7 mouse cellular contexts compared by ENCODE assay signal in the genomic region with DNA sequence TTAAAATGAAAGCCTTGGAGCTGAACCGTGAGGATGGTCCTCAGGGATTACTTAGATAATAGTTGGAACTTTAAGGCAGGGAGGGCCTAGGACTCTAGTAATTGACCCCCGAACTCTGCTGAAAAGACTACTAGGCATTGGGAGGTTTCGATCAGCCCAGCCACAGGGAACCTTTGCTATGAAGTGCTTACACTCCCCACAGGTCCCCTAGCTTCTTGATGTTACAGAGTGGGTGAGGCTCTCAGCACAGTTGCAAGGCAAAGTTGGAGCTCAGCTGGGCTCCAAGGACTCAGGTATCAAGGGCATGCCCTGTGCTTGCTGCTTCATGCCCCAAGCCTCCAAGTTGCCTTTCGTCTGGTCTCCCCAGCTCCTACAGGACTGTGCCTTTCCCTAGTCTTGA. TPM values are rescaled to one million over a fixed set of nuclear protein-coding genes. Genes with fewer than 3 reads are reported as not detected.
A peak's percentile ranks its signal among the peaks of the same experiment; 100 is the strongest.
DNase-seq lines count a peak whose midpoint lies in the region; ATAC-seq and TF ChIP-seq lines count a peak whose summit lies in the region.

No protein-coding gene starts in this region.

- H3K27me3 ChIP-seq in lung, postnatal 0 days (replicated peaks; ENCODE audit: insufficient read depth, low read length): no peaks in the 10 kb centered on the region
- peaks cover 12% of the 10 kb centered on the region for H3K27me3 ChIP-seq in limb, embryonic 12.5 days
- no peaks in the 10 kb centered on the region for H3K27me3 ChIP-seq in stomach, embryonic 14.5 days (ENCODE audit: control insufficient read depth, insufficient read depth, low read length)

- H3K9me3 ChIP-seq in lung, postnatal 0 days (ENCODE audit: low read length): no peaks in the 10 kb centered on the region
- no peaks in the 10 kb centered on the region for H3K9me3 ChIP-seq in limb, embryonic 12.5 days
- H3K9me3 ChIP-seq in stomach, embryonic 14.5 days (ENCODE audit: control insufficient read depth, low read depth, low read length): no peaks in the 10 kb centered on the region

- peak overlapping the region; percentile 89 for H3K4me2 ChIP-seq in lung, postnatal 0 days (replicated peaks; ENCODE audit: low read depth, low read length)
- peak overlapping the region; percentile 99 for H3K4me2 ChIP-seq in limb, embryonic 12.5 days
- peak overlapping the region; percentile 98 for H3K4me2 ChIP-seq in stomach, embryonic 14.5 days (replicated peaks; ENCODE audit: low read depth, low read length)

- no peaks in the 10 kb centered on the region for H3K36me3 ChIP-seq in lung, postnatal 0 days (ENCODE audit: insufficient read depth, low read length)
- no peaks in the 10 kb centered on the region; the same call in 1 of the 2 replicates for H3K36me3 ChIP-seq in limb, embryonic 12.5 days
- H3K36me3 ChIP-seq in stomach, embryonic 14.5 days (ENCODE audit: control insufficient read depth, insufficient read depth, low read length): no peaks in the 10 kb centered on the region

- no peak for TF ChIP-seq EP300 in lung, postnatal 0 days (IDR thresholded peaks at IDR 0.05)

- ATAC-seq in lung, postnatal 0 days: no peak
- no peak for ATAC-seq in limb, embryonic 12.5 days (ENCODE audit: insufficient number of reproducible peaks, insufficient read depth, low FRiP score, low TSS enrichment, low read depth)
- no peak for ATAC-seq in stomach, embryonic 14.5 days (ENCODE audit: insufficient number of reproducible peaks, insufficient read depth, low FRiP score, low read depth)
- no peak for ATAC-seq in megakaryocyte progenitor cell, adult 5-6 weeks (replicated peaks; ENCODE audit: poor library complexity)

- TF ChIP-seq POLR2A in embryonic fibroblast, embryonic 13.5 days (IDR thresholded peaks at IDR 0.05; ENCODE audit: low read depth, low read length): no peak

- no peak for DNase-seq in lung, postnatal 0 days (ENCODE audit: low spot score)
- DNase-seq in lung, postnatal 10 days: no peak
- DNase-seq in layer of hippocampus, adult 9-11 months: no peak

- 31% methylated on average over 4 of the region's 4 CpGs for WGBS in lung, postnatal 0 days
- WGBS in limb, embryonic 12.5 days: 48% methylated on average over 4 of the region's 4 CpGs
- 31% methylated on average over 4 of the region's 4 CpGs for WGBS in stomach, embryonic 14.5 days

- H3K9ac ChIP-seq in lung, postnatal 0 days (replicated peaks; ENCODE audit: low read depth): peak overlapping the region; percentile 96
- H3K9ac ChIP-seq in limb, embryonic 12.5 days (replicated peaks): peak overlapping the region; percentile 98
- peak overlapping the region; percentile 99 for H3K9ac ChIP-seq in stomach, embryonic 14.5 days (replicated peaks; ENCODE audit: low read depth, low read length)

- peak overlapping the region; percentile 85; the same call in 1 of the 2 replicates for H3K27ac ChIP-seq in lung, postnatal 0 days (ENCODE audit: low read length)
- no peak overlapping the region for H3K27ac ChIP-seq in embryonic fibroblast, embryonic 13.5 days (ENCODE audit: insufficient read depth, low read length)
- peak overlapping the region; percentile 88; the same call in 1 of the 2 replicates for H3K27ac ChIP-seq in limb, embryonic 12.5 days
- H3K27ac ChIP-seq in stomach, embryonic 14.5 days (ENCODE audit: low read length): no peak overlapping the region; the same call in 1 of the 2 replicates

- no peak for TF ChIP-seq CTCF in lung, postnatal 0 days (IDR thresholded peaks at IDR 0.05)
- no peak for TF ChIP-seq CTCF in embryonic fibroblast, embryonic 13.5 days (IDR thresholded peaks at IDR 0.05; ENCODE audit: borderline replicate concordance, insufficient read depth, low read length)

- peak overlapping the region; percentile 96 for H3K4me3 ChIP-seq in lung, postnatal 0 days (ENCODE audit: low read depth, low read length)
- peak overlapping the region; percentile 97 for H3K4me3 ChIP-seq in embryonic fibroblast, embryonic 13.5 days (ENCODE audit: insufficient read depth, low read length)
- peak overlapping the region; percentile 68 for H3K4me3 ChIP-seq in limb, embryonic 12.5 days (replicated peaks)
- H3K4me3 ChIP-seq in stomach, embryonic 14.5 days (ENCODE audit: low read depth, low read length): peak overlapping the region; percentile 96

- H3K4me1 ChIP-seq in lung, postnatal 0 days (ENCODE audit: insufficient read depth, low read depth, low read length): peaks cover 23% of the 10 kb centered on the region
- H3K4me1 ChIP-seq in embryonic fibroblast, embryonic 13.5 days (ENCODE audit: control insufficient read depth, insufficient read depth, low read length): peaks cover 6% of the 10 kb centered on the region
- H3K4me1 ChIP-seq in limb, embryonic 12.5 days (replicated peaks): peaks cover 27% of the 10 kb centered on the region
- peaks cover 17% of the 10 kb centered on the region for H3K4me1 ChIP-seq in stomach, embryonic 14.5 days (ENCODE audit: control insufficient read depth, insufficient read depth, low read length)

RNA-seq across cellular contexts. Expression of a gene that starts 1.4 kb away (rescaled TPM):
- 10.3 and 10.7 TPM in 2 replicates for polyA plus RNA-seq in lung, postnatal 0 days (2015; fragmentation: Nextera tagmentation; extraction: Ambion mirVana)
- polyA plus RNA-seq in embryonic fibroblast, embryonic 13.5 days (2011; ENCODE audit: insufficient read length, low read depth, missing spikeins): 92.3 and 93.4 TPM in 2 replicates
- 30.5 and 32.1 TPM in 2 replicates for polyA plus RNA-seq in limb, embryonic 12.5 days (2016; fragmentation: Nextera tagmentation; extraction: Ambion mirVana)
- 27.2 and 34.0 TPM in 2 replicates for polyA plus RNA-seq in stomach, embryonic 14.5 days (2014; fragmentation: Nextera tagmentation; extraction: Ambion mirVana)
- 15.8 and 21.1 TPM in 2 replicates for total RNA-seq in megakaryocyte progenitor cell, adult 5-6 weeks (2015)
- total RNA-seq in megakaryocyte progenitor cell, adult 5-6 weeks (2017): 7.6 and 10.6 TPM in 2 replicates

RNA-seq across cellular contexts. Expression of a gene that starts 13.8 kb away (rescaled TPM):
- 0.54 and 0.55 TPM in 2 replicates for polyA plus RNA-seq in lung, postnatal 0 days (2015; fragmentation: Nextera tagmentation; extraction: Ambion mirVana)
- polyA plus RNA-seq in embryonic fibroblast, embryonic 13.5 days (2011; ENCODE audit: insufficient read length, low read depth, missing spikeins): 0.72 and 0.95 TPM in 2 replicates
- 0.19 and 0.35 TPM in 2 replicates for polyA plus RNA-seq in limb, embryonic 12.5 days (2016; fragmentation: Nextera tagmentation; extraction: Ambion mirVana)
- polyA plus RNA-seq in stomach, embryonic 14.5 days (2014; fragmentation: Nextera tagmentation; extraction: Ambion mirVana): 0.29 and 0.54 TPM in 2 replicates
- 0.59 and 1.6 TPM in 2 replicates for total RNA-seq in megakaryocyte progenitor cell, adult 5-6 weeks (2015)
- 1.1 and 1.2 TPM in 2 replicates for total RNA-seq in megakaryocyte progenitor cell, adult 5-6 weeks (2017)

RNA-seq across cellular contexts. Expression of a gene that starts 28.2 kb away (rescaled TPM):
- polyA plus RNA-seq in lung, postnatal 0 days (2015; fragmentation: Nextera tagmentation; extraction: Ambion mirVana): 268 and 291 TPM in 2 replicates
- 264 and 289 TPM in 2 replicates for polyA plus RNA-seq in embryonic fibroblast, embryonic 13.5 days (2011; ENCODE audit: insufficient read length, low read depth, missing spikeins)
- polyA plus RNA-seq in limb, embryonic 12.5 days (2016; fragmentation: Nextera tagmentation; extraction: Ambion mirVana): 475 and 510 TPM in 2 replicates
- 402 and 448 TPM in 2 replicates for polyA plus RNA-seq in stomach, embryonic 14.5 days (2014; fragmentation: Nextera tagmentation; extraction: Ambion mirVana)
- 245 and 275 TPM in 2 replicates for total RNA-seq in megakaryocyte progenitor cell, adult 5-6 weeks (2015)
- total RNA-seq in megakaryocyte progenitor cell, adult 5-6 weeks (2017): 222 and 254 TPM in 2 replicates

Comparison
In these comparisons a context has a peak if more than half of its experiments do, and no peak if none do; other contexts are left out.
1. H3K27ac ChIP-seq: peak in lung, postnatal 0 days (single experiment) and limb, embryonic 12.5 days (single experiment); none in embryonic fibroblast, embryonic 13.5 days (single experiment) and stomach, embryonic 14.5 days (single experiment).
2. Peak in every context shown above with its lines, with median percentiles within 50 percentile points of each other: H3K4me2 ChIP-seq, H3K4me3 ChIP-seq and H3K9ac ChIP-seq.